Mouse (Mus musculus) ES-E14 (cell line): ENCODE data around the gene Hist1h3a.

ENCODE experiments used
- CHD2 ChIP-seq: IDR thresholded peaks from 2 replicates; pipeline ENCODE4 v1.6.1; 2014; ENCODE audit warnings: mild to moderate bottlenecking, low read depth, low read length, inconsistent platforms
- HCFC1 ChIP-seq: IDR thresholded peaks from 2 replicates; pipeline ENCODE4 v1.6.1; 2012; ENCODE audit warnings: low read length, inconsistent platforms, borderline replicate concordance; ENCODE audit not compliant: insufficient read depth
- MAFK ChIP-seq: IDR thresholded peaks from 2 replicates; pipeline ENCODE4 v1.6.1; 2014; ENCODE audit warnings: mild to moderate bottlenecking, low read depth, low read length, inconsistent platforms; ENCODE audit not compliant: insufficient read depth
- ZC3H11A ChIP-seq: IDR thresholded peaks from 2 replicates; pipeline ENCODE4 v1.6.1; 2012; ENCODE audit warnings: low read depth, mild to moderate bottlenecking, inconsistent platforms, low read length, borderline replicate concordance
- ZNF384 ChIP-seq: IDR thresholded peaks from 2 replicates; pipeline ENCODE4 v1.6.1; 2012; ENCODE audit warnings: low read depth, low read length, inconsistent platforms

- TF ChIP-seq HCFC1 (no peak), MAFK (no peak), ZC3H11A (no peak), ZNF384 (no peak), CHD2 (no peak)
These were observed 37.0 kb downstream of the Hist1h3a start for GRCm38 (mm10) chr13:23725213-23725612.
